Mouse (Mus musculus): ENCODE results near the gene Lacc1.

Gene Lacc1

DNA sequence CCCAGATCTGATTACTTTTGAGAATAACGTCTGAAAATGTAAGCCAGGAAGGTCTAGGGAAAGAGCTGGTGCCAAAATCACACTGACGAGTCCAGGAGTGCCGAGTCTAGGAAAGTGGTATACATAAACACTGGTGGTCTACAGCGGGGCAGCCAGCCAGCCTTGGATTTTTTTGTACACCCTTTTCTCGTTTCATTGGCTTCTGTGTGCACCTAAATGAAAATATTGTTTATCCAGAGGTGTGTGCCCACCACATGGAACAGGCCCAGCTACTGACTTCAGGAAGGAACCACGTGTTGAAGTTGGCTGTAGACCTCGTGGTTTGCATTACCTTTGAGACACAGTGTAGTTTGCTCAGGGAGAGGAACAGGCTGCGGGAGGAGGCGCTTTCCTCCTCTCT, 57.1 kb downstream of the Lacc1 start:
- no peak for DNase-seq (ENCODE audit: low spot score)
